Mouse (Mus musculus) intestine, postnatal 0 days (tissue): ENCODE results near the gene Ints3. TPM values are rescaled to one million over a fixed set of nuclear protein-coding genes. Genes with fewer than 3 reads are reported as not detected.

ENCODE experiments used
- ATAC-seq: fragments of 200-750 bp; cut with Nextera tagmentation; 2 replicates; pipeline ENCODE4 v1.8.0; 2017; ENCODE audit warnings: mild to moderate bottlenecking, moderate TSS enrichment, moderate library complexity
- H3K27ac ChIP-seq: fragments of 300-500 bp; sonication (generic); 2 replicates; pipeline ENCODE4 v1.5.1; 2014; ENCODE audit warnings: mild to moderate bottlenecking, low read depth, low read length, moderate library complexity
- H3K27me3 ChIP-seq: fragments of 300-500 bp; sonication (generic); replicated peaks from 2 replicates; pipeline ENCODE4 v1.6.1; 2014; ENCODE audit warnings: low read length, mixed read lengths; ENCODE audit not compliant: control insufficient read depth, insufficient read depth
- H3K36me3 ChIP-seq: fragments of 300-500 bp; sonication (generic); 2 replicates; pipeline ENCODE4 v1.6.1; 2014; ENCODE audit warnings: mild to moderate bottlenecking, moderate library complexity; ENCODE audit not compliant: control insufficient read depth, insufficient read depth
- H3K4me1 ChIP-seq: fragments of 300-500 bp; sonication (generic); replicated peaks from 2 replicates; pipeline ENCODE4 v1.6.1; 2014; ENCODE audit warnings: antibody characterized with exemption, low read length, mixed read lengths; ENCODE audit not compliant: control insufficient read depth, insufficient read depth
- H3K4me2 ChIP-seq: fragments of 300-500 bp; sonication (generic); replicated peaks from 2 replicates; pipeline ENCODE4 v1.6.1; 2014; ENCODE audit warnings: low read depth, mild to moderate bottlenecking, moderate library complexity
- H3K4me3 ChIP-seq: fragments of 300-500 bp; sonication (generic); 2 replicates; pipeline ENCODE4 v1.5.1; 2014; ENCODE audit warnings: low read depth, low read length
- H3K9ac ChIP-seq: fragments of 300-500 bp; sonication (generic); 2 replicates; pipeline ENCODE4 v1.6.1; 2014; ENCODE audit warnings: mild to moderate bottlenecking, low read depth, low read length
- H3K9me3 ChIP-seq: fragments of 300-500 bp; sonication (generic); 2 replicates; pipeline ENCODE4 v1.6.1; 2016; ENCODE audit warnings: mixed run types; ENCODE audit not compliant: control insufficient read depth
- CTCF ChIP-seq: sonication (generic); IDR thresholded peaks from 2 replicates; pipeline ENCODE4 v1.5.1; 2016; ENCODE audit warnings: low read depth, mild to moderate bottlenecking, control low read depth, antibody characterized with exemption, moderate library complexity
- WGBS: fragments of 180-500 bp; shearing (Covaris S2); extraction: QIAGEN DNeasy Blood & Tissue Kit; methylation state at CpG from one replicate; pipeline ENCODE4 v1.1.7; 2014; 5-methylcytosine and 5-hydroxymethylcytosine counted together
- polyA plus RNA-seq: library from polyadenylated mRNA; unstranded; fragments of >200 nt; fragmentation: Nextera tagmentation; extraction: Ambion mirVana; gene quantifications from 2 replicates; pipeline ENCODE4 v1.2.1, GENCODE M21; 2015

The Ints3 gene
- polyA plus RNA-seq, 1 experiment from 2014 or later = 8.8 TPM

- H3K9me3 ChIP-seq = no peaks in the 10 kb centered on the region
- WGBS = 67% methylated on average over 4 of the region's 4 CpGs
- H3K4me3 ChIP-seq = no peak overlapping the region
- no peaks in the 10 kb centered on the region for H3K27me3 ChIP-seq
- H3K9ac ChIP-seq = no peak overlapping the region
- no peak for TF ChIP-seq CTCF
- no peak for ATAC-seq
- peaks cover 50% of the 10 kb centered on the region for H3K36me3 ChIP-seq
- no peak overlapping the region for H3K4me2 ChIP-seq
- H3K27ac ChIP-seq = no peak overlapping the region
- H3K4me1 ChIP-seq = 0 out of 2 replicates have a peak, but pooled peaks cover 4% of the 10 kb centered on the region
Measured at GRCm38 (mm10) chr3:90391004-90391403, 42.4 kb downstream of the Ints3 start.

- H3K9me3 ChIP-seq = no peaks in the 10 kb centered on the region
- H3K27me3 ChIP-seq = no peaks in the 10 kb centered on the region
- H3K4me3 ChIP-seq = peak within 1 kb of the TSS; percentile 56
- no peak within 1 kb of the TSS for H3K27ac ChIP-seq
- H3K4me1 ChIP-seq = 0 out of 2 replicates have a peak, but pooled peaks cover 4% of the 10 kb centered on the region
- peaks cover 38% of the 10 kb centered on the region for H3K36me3 ChIP-seq
- 2% methylated on average over 54 of the region's 55 CpGs for WGBS
- TF ChIP-seq CTCF = no peak
- peak; percentile 36 for ATAC-seq
- peak within 1 kb of the TSS; percentile 37 for H3K9ac ChIP-seq
- peak within 1 kb of the TSS; percentile 96 for H3K4me2 ChIP-seq
Measured at GRCm38 (mm10) chr3:90389511-90390490, 43.6 kb downstream of the Ints3 start, which contains the start of gene Slc27a3. Gene Slc27a3, minus strand, starts transcription at chr3:90389938.

- Histone ChIP-seq H3K27me3 (no peaks in the 10 kb centered on the region), H3K4me3 (peak overlapping the region; percentile 56), H3K9me3 (no peaks in the 10 kb centered on the region), H3K36me3 (peaks cover 29% of the 10 kb centered on the region), H3K4me1 (0 out of 2 replicates have a peak, but pooled peaks cover 4% of the 10 kb centered on the region), H3K27ac (no peak overlapping the region), H3K9ac (peak overlapping the region; percentile 37), H3K4me2 (peak overlapping the region; percentile 96)
- WGBS = 6% methylated on average over 53 of the region's 53 CpGs
- peak; percentile 48 for ATAC-seq
- peak; percentile 45; the same call in 1 of the 2 replicates for TF ChIP-seq CTCF
Measured at GRCm38 (mm10) chr3:90388726-90389510, 44.5 kb downstream of the Ints3 start.

- no peak for TF ChIP-seq CTCF
- no peak overlapping the region for H3K27ac ChIP-seq
- no peak overlapping the region for H3K4me3 ChIP-seq
- H3K27me3 ChIP-seq = no peaks in the 10 kb centered on the region
- ATAC-seq = no peak
- no peak overlapping the region; the same call in 1 of the 2 replicates for H3K4me2 ChIP-seq
- peaks cover 22% of the 10 kb centered on the region; the same call in 1 of the 2 replicates for H3K36me3 ChIP-seq
- 90% methylated on average over 4 of the region's 4 CpGs for WGBS
- 0 out of 2 replicates have a peak, but pooled peaks cover 4% of the 10 kb centered on the region for H3K4me1 ChIP-seq
- H3K9me3 ChIP-seq = no peaks in the 10 kb centered on the region
- H3K9ac ChIP-seq = no peak overlapping the region
Measured at GRCm38 (mm10) chr3:90388192-90388591, 45.2 kb downstream of the Ints3 start.

- Histone ChIP-seq H3K9me3 (no peaks in the 10 kb centered on the region), H3K27ac (no peak overlapping the region), H3K36me3 (peaks cover 15% of the 10 kb centered on the region; the same call in 1 of the 2 replicates), H3K27me3 (no peaks in the 10 kb centered on the region), H3K4me3 (no peak overlapping the region), H3K4me1 (0 out of 2 replicates have a peak, but pooled peaks cover 4% of the 10 kb centered on the region), H3K9ac (no peak overlapping the region), H3K4me2 (no peak overlapping the region)
- TF ChIP-seq CTCF = peak; percentile 8; the same call in 1 of the 2 replicates
- no peak for ATAC-seq
- WGBS = 63% methylated on average over 11 of the region's 11 CpGs
Measured at GRCm38 (mm10) chr3:90387483-90387882, 45.9 kb downstream of the Ints3 start.
